Mouse (Mus musculus) ES-E14 (cell line): ENCODE measurements around the gene Ncln.

Experiments used
- CHD2 ChIP-seq: IDR thresholded peaks from 2 replicates; pipeline ENCODE4 v1.6.1; 2014; ENCODE audit warnings: mild to moderate bottlenecking, low read depth, low read length, inconsistent platforms
- MAFK ChIP-seq: IDR thresholded peaks from 2 replicates; pipeline ENCODE4 v1.6.1; 2014; ENCODE audit warnings: mild to moderate bottlenecking, low read depth, low read length, inconsistent platforms; ENCODE audit not compliant: insufficient read depth
- ZC3H11A ChIP-seq: IDR thresholded peaks from 2 replicates; pipeline ENCODE4 v1.6.1; 2012; ENCODE audit warnings: low read depth, mild to moderate bottlenecking, inconsistent platforms, low read length, borderline replicate concordance
- ZNF384 ChIP-seq: IDR thresholded peaks from 2 replicates; pipeline ENCODE4 v1.6.1; 2012; ENCODE audit warnings: low read depth, low read length, inconsistent platforms

DNA sequence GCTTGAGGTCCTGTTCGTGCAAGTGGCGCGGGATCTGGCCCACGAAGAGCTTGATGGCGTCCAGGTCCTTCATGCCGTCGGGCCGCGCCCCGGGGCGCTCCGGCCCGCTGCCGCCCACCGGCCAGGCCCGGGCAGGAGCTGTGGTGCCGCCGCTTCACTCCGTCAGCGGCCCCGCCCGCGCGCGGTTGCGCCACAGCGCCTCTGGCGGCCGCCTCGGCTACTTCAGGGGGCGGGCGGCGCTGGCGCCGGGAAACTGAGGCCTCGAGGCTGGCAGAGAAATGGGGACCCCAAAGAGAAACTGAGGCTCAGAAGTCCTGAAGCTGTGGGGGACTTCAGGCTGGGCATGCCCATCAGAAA, 13.7 kb downstream of the Ncln start, which contains the start of gene Celf5:
- 0 out of 2 replicates have a peak, but pooled peaks have one; percentile 6 for TF ChIP-seq ZNF384
- no peak for TF ChIP-seq CHD2
- TF ChIP-seq ZC3H11A = no peak
- no peak for TF ChIP-seq MAFK
